In genomic region chr8:104437494-104438135, GRCm38 (mm10) we compare ENCODE assay signal across 14 mouse cellular contexts.
"Had no signal": no experiment of that assay in that cellular context is flagged by ENCODE, and none has a peak within 500 bp of the region (broad histone marks: within the 10 kb centered on the region; RNA-seq: fewer than 3 reads in every experiment).

No protein-coding gene starts in this region.

- H3K27me3 ChIP-seq: kidney, embryonic 15.5 days; limb, embryonic 13.5 days; midbrain, embryonic 15.5 days; neural tube, embryonic 13.5 days had no signal

- H3K9me3 ChIP-seq: kidney, embryonic 15.5 days; limb, embryonic 13.5 days; midbrain, embryonic 15.5 days; neural tube, embryonic 13.5 days had no signal

- DNase-seq: kidney, adult 18-20 months; kidney, postnatal 14 days; layer of hippocampus, postnatal 36 days; left cerebral cortex, postnatal 4 days; lung, adult 18-20 months; retina, postnatal 1 day; right cerebral cortex, postnatal 14 days; thymus, adult 18-20 months; thymus, postnatal 14 days had no signal

- ATAC-seq: midbrain, embryonic 15.5 days had no signal

- H3K27ac ChIP-seq: kidney, embryonic 15.5 days; limb, embryonic 13.5 days; liver, embryonic 14.5 days; midbrain, embryonic 15.5 days had no signal

- H3K4me2 ChIP-seq: kidney, embryonic 15.5 days; limb, embryonic 13.5 days; midbrain, embryonic 15.5 days; neural tube, embryonic 13.5 days had no signal

- H3K4me3 ChIP-seq: kidney, embryonic 15.5 days; limb, embryonic 13.5 days; midbrain, embryonic 15.5 days; neural tube, embryonic 13.5 days had no signal

- H3K9ac ChIP-seq: kidney, embryonic 15.5 days; limb, embryonic 13.5 days; liver, embryonic 14.5 days; midbrain, embryonic 15.5 days; neural tube, embryonic 13.5 days had no signal
